Mouse (Mus musculus): ENCODE data around the gene Ablim2. TPM values are rescaled to one million over a fixed set of nuclear protein-coding genes. Genes with fewer than 3 reads are reported as not detected.

Ablim2 gene
- polyA plus RNA-seq, 1 experiment from 2014 or later: not detected

GRCm38 (mm10) chr5:35900401-35901225 lies 142.9 kb downstream of the Ablim2 start:
- WGBS: 25% methylated on average over 10 of the region's 10 CpGs
- Histone ChIP-seq H3K9me3 (no peaks in the 10 kb centered on the region), H3K36me3 (replicated peaks) (no peaks in the 10 kb centered on the region), H3K27me3 (ENCODE audit: poor library complexity, severe bottlenecking) (no peaks in the 10 kb centered on the region), H3K4me1 (peaks cover 42% of the 10 kb centered on the region), H3K4me3 (no peak overlapping the region), H3K27ac (peak overlapping the region; percentile 63)
- no peak for DNase-seq (ENCODE audit: extremely low spot score, low spot score)

DNA sequence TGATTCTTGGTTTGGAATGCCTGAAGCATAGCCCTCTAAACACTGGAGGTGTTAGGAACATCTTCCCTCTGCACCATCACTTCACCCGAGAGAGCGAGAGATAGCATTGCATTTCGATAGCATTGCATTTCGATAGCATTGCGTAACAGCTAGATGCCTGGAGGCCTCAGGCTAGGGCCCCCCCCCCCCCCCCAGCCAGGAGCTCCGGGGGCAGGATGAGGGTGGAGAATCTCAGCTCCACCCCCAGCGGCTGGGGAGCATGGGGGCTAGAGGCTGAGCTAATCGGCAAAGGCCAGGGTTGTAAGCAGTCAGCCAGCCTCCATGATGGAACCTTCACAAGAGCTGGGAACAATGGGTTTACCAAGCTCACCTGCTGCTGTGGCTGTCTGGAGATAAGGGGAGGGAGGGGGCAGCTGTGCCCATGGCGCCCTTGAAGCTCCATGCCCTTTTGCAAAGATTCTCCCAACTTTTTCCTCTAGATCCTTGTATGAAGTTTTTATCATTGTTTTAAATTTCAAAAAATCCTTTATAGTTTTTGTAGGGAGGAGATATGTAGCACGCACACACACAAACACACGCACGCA lies 143.6 kb downstream of the Ablim2 start:
- H3K4me3 ChIP-seq: peak overlapping the region; percentile 6; the same call in 1 of the 2 replicates
- WGBS: 49% methylated on average over 12 of the region's 12 CpGs

DNA sequence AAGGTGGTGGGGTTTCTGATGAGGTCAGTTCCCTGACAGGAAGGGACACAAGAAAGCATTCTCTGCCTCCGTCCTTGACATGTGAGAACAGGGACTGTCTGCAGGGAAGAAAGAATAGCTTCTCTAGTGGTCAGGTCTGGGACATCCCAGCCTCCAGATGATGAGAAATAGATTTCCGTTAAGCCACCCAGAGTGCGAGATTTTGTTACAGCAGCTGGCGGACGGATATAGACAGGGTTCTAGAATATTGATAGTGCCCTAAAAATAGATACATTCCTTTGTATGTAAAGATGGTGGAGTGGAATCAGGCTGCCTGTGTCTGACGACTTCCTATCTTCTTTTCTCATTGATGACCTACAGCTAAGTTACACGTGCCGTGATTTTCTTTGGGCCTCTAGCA lies 145.8 kb downstream of the Ablim2 start:
- Histone ChIP-seq H3K4me3 (no peak overlapping the region), H3K4me1 (peaks cover 56% of the 10 kb centered on the region), H3K27me3 (ENCODE audit: poor library complexity, severe bottlenecking) (no peaks in the 10 kb centered on the region), H3K27ac (no peak overlapping the region), H3K9me3 (no peaks in the 10 kb centered on the region), H3K36me3 (replicated peaks) (no peaks in the 10 kb centered on the region)
- no peak for DNase-seq (ENCODE audit: extremely low spot score, low spot score)
- WGBS: 88% methylated on average over 8 of the region's 8 CpGs

More for the DNA sequence above, 143.6 kb downstream of the Ablim2 start:
- no peaks in the 10 kb centered on the region for H3K27me3 ChIP-seq (ENCODE audit: poor library complexity, severe bottlenecking)
- no peaks in the 10 kb centered on the region for H3K36me3 ChIP-seq (replicated peaks)
- H3K9me3 ChIP-seq: no peaks in the 10 kb centered on the region
- no peak for DNase-seq (ENCODE audit: extremely low spot score, low spot score)
- H3K4me1 ChIP-seq: peaks cover 45% of the 10 kb centered on the region
- peak overlapping the region; percentile 63 for H3K27ac ChIP-seq

- Histone ChIP-seq H3K9me3 (no peaks in the 10 kb centered on the region), H3K27ac (0 out of 2 replicates have a peak overlapping the region, but pooled peaks have one; percentile 16), H3K4me3 (no peak overlapping the region), H3K4me1 (peaks cover 57% of the 10 kb centered on the region), H3K36me3 (replicated peaks) (peaks cover 3% of the 10 kb centered on the region; the same call in 1 of the 2 replicates), H3K27me3 (ENCODE audit: poor library complexity, severe bottlenecking) (no peaks in the 10 kb centered on the region)
- no peak for DNase-seq (ENCODE audit: extremely low spot score, low spot score)
- 77% methylated on average over 8 of the region's 8 CpGs for WGBS
Measured at GRCm38 (mm10) chr5:35905283-35905682, 147.6 kb downstream of the Ablim2 start.

- no peak overlapping the region for H3K27ac ChIP-seq
- DNase-seq (ENCODE audit: extremely low spot score, low spot score): no peak
- H3K27me3 ChIP-seq (ENCODE audit: poor library complexity, severe bottlenecking): no peaks in the 10 kb centered on the region
- H3K4me1 ChIP-seq: peaks cover 44% of the 10 kb centered on the region
- no peak overlapping the region for H3K4me3 ChIP-seq
- no peaks in the 10 kb centered on the region for H3K9me3 ChIP-seq
- 82% methylated on average over 4 of the region's 4 CpGs for WGBS
- peaks cover 3% of the 10 kb centered on the region; the same call in 1 of the 2 replicates for H3K36me3 ChIP-seq (replicated peaks)
Measured at GRCm38 (mm10) chr5:35907090-35907489, 149.4 kb downstream of the Ablim2 start.

GRCm38 (mm10) chr5:35907633-35908426 lies 150.2 kb downstream of the Ablim2 start:
- H3K27me3 ChIP-seq (ENCODE audit: poor library complexity, severe bottlenecking): no peaks in the 10 kb centered on the region
- peak overlapping the region; percentile 59 for H3K27ac ChIP-seq
- 68% methylated on average over 15 of the region's 15 CpGs for WGBS
- H3K4me1 ChIP-seq: peaks cover 44% of the 10 kb centered on the region
- DNase-seq (ENCODE audit: extremely low spot score, low spot score): no peak
- no peak overlapping the region for H3K4me3 ChIP-seq
- no peaks in the 10 kb centered on the region for H3K9me3 ChIP-seq
- peaks cover 3% of the 10 kb centered on the region; the same call in 1 of the 2 replicates for H3K36me3 ChIP-seq (replicated peaks)

GRCm38 (mm10) chr5:35908626-35909443 lies 151.2 kb downstream of the Ablim2 start:
- peaks cover 44% of the 10 kb centered on the region for H3K4me1 ChIP-seq
- H3K36me3 ChIP-seq (replicated peaks): peaks cover 3% of the 10 kb centered on the region; the same call in 1 of the 2 replicates
- DNase-seq (ENCODE audit: extremely low spot score, low spot score): no peak
- peak overlapping the region; percentile 40; the same call in 1 of the 2 replicates for H3K27ac ChIP-seq
- H3K27me3 ChIP-seq (ENCODE audit: poor library complexity, severe bottlenecking): no peaks in the 10 kb centered on the region
- no peaks in the 10 kb centered on the region for H3K9me3 ChIP-seq
- WGBS: 80% methylated on average over 13 of the region's 13 CpGs
- no peak overlapping the region for H3K4me3 ChIP-seq

DNA sequence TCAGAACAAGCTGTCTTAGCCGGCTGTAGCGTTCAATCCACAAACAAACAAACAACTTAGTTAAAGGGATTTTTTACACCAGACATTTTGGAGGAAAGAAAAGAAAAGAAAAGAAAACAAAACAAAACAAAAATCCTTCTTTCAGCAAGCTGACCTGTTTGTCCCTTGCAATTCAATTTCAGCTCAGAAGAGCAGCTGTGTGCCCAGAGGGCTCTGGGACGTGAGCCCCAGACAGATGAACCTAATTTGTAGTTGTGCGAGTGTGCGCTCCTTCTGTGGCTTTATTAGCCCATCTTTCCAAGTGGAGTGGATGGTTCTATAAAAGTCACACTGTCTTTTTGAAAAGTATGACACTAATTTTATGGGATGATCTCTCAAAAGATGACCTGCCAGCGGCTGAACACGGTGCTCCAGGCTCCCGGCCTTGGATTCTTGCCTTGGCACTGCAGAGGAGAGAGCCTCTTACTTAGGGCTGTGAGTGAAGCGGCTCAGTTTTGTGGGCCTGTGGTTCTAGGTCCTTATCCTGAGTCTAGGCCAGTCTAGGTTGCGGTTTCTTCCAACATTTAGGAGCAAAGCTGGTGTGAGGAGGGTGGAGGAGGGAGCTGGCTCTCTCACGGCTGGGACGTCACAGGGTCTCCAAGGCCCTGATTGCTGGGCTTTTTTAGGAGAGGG lies 158.1 kb downstream of the Ablim2 start:
- Histone ChIP-seq H3K9me3 (no peaks in the 10 kb centered on the region), H3K36me3 (replicated peaks) (no peaks in the 10 kb centered on the region; the same call in 1 of the 2 replicates), H3K27me3 (ENCODE audit: poor library complexity, severe bottlenecking) (no peaks in the 10 kb centered on the region), H3K4me1 (peaks cover 55% of the 10 kb centered on the region), H3K27ac (peak overlapping the region; percentile 56), H3K4me3 (no peak overlapping the region)
- WGBS: 70% methylated on average over 12 of the region's 12 CpGs
- no peak for DNase-seq (ENCODE audit: extremely low spot score, low spot score)

DNA sequence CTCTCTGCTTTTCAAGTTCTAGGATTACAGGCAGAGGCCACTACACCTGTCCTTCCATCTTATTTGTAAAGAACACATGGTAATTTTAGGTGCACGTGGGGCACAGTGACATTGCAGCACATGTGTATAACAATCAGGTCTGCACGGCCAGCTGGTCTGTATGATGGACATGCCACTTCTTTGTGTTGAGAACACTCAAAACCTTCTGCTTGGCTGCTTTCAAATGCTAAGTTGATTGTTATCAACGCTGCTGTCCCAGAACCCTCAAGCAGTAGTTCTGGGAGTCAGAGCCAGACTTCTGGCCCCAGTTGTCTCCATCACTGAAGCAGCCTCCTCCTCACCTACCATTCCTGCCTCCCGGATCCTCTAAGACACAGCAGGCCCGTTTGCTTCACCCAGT lies 159.0 kb downstream of the Ablim2 start:
- Histone ChIP-seq H3K4me3 (no peak overlapping the region), H3K27ac (no peak overlapping the region), H3K9me3 (no peaks in the 10 kb centered on the region), H3K36me3 (replicated peaks) (no peaks in the 10 kb centered on the region), H3K4me1 (peaks cover 64% of the 10 kb centered on the region), H3K27me3 (ENCODE audit: poor library complexity, severe bottlenecking) (no peaks in the 10 kb centered on the region)
- no peak for DNase-seq (ENCODE audit: extremely low spot score, low spot score)
- 76% methylated on average over 5 of the region's 5 CpGs for WGBS

DNA sequence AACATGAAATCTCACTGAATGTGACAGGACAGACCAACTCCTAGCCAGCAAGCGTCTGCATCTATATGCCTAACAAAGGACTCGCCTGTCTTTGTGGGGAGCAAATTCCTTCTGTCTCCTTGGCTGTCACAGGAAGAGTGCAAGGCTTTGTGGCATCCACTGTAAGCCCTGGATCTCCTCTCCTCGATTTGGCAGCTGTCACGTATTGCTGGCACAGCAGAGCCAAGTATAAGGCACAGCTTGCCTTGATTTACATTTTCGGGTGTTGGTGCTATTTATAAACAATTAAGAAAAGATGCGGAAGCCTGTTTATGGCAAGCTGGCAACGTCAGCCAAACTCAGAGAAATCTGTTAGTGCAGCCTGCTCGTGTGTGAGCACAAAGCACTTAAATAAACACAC lies 160.7 kb downstream of the Ablim2 start:
- Histone ChIP-seq H3K36me3 (replicated peaks) (no peaks in the 10 kb centered on the region), H3K27me3 (ENCODE audit: poor library complexity, severe bottlenecking) (no peaks in the 10 kb centered on the region), H3K9me3 (no peaks in the 10 kb centered on the region), H3K27ac (peak overlapping the region; percentile 12; the same call in 1 of the 2 replicates), H3K4me1 (peaks cover 79% of the 10 kb centered on the region), H3K4me3 (no peak overlapping the region)
- 48% methylated on average over 8 of the region's 8 CpGs for WGBS
- no peak for DNase-seq (ENCODE audit: extremely low spot score, low spot score)

DNA sequence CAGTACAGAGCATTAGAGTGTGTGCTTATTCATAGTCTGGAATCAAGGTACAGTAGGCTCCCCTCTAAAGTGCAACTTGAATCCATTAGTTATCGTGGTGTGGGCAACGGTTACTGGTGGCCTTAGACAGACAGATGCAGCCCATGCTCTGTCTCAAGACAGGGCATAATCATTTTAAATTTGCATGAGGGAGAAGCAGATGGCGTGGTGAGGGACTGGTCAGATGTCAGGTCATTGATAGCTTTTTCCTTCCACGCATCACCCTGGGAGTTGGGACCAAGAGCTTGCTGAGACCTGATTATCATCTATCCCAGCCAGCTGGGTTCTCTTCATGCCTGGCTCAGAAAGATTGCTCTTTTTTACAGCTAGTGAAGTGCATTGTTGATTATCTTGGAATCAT lies 162.4 kb downstream of the Ablim2 start:
- WGBS: 74% methylated on average over 4 of the region's 4 CpGs
- no peaks in the 10 kb centered on the region for H3K27me3 ChIP-seq (ENCODE audit: poor library complexity, severe bottlenecking)
- no peak for DNase-seq (ENCODE audit: extremely low spot score, low spot score)
- H3K27ac ChIP-seq: no peak overlapping the region
- peaks cover 89% of the 10 kb centered on the region for H3K4me1 ChIP-seq
- H3K9me3 ChIP-seq: no peaks in the 10 kb centered on the region
- no peaks in the 10 kb centered on the region for H3K36me3 ChIP-seq (replicated peaks)
- H3K4me3 ChIP-seq: no peak overlapping the region
